Mouse (Mus musculus): ENCODE results near the gene Atp6v0b. TPM values are rescaled to one million over a fixed set of nuclear protein-coding genes. Genes with fewer than 3 reads are reported as not detected.

The Atp6v0b gene
- total RNA-seq, 2 experiments from 2014 or later: 72.2 to 246 TPM

- ATAC-seq (replicated peaks; ENCODE audit: low FRiP score, poor library complexity, severe bottlenecking): no peak
Observed at GRCm38 (mm10) chr4:117878703-117879102, 8.4 kb downstream of the Atp6v0b start.

GRCm38 (mm10) chr4:117878301-117878700, 8.8 kb downstream of the Atp6v0b start:
- ATAC-seq (replicated peaks; ENCODE audit: low FRiP score, poor library complexity, severe bottlenecking): no peak

- ATAC-seq (replicated peaks; ENCODE audit: low FRiP score, poor library complexity, severe bottlenecking): no peak
Observed at GRCm38 (mm10) chr4:117873615-117874014, 13.5 kb downstream of the Atp6v0b start.

- no peak for ATAC-seq (replicated peaks; ENCODE audit: low FRiP score, poor library complexity, severe bottlenecking)
Observed at GRCm38 (mm10) chr4:117872471-117872886, 14.7 kb downstream of the Atp6v0b start, which contains the start of gene Ccdc24. Gene Ccdc24 (minus strand): TSS chr4:117872557.

- no peak for ATAC-seq (replicated peaks; ENCODE audit: low FRiP score, poor library complexity, severe bottlenecking)
Observed at GRCm38 (mm10) chr4:117871787-117872186, 15.3 kb downstream of the Atp6v0b start.

GRCm38 (mm10) chr4:117870437-117870836, 16.7 kb downstream of the Atp6v0b start:
- ATAC-seq (replicated peaks; ENCODE audit: low FRiP score, poor library complexity, severe bottlenecking): peak; percentile 26

- ATAC-seq (replicated peaks; ENCODE audit: low FRiP score, poor library complexity, severe bottlenecking): 0 out of 2 replicates have a peak, but pooled peaks have one; percentile 2
Observed at GRCm38 (mm10) chr4:117869317-117869716, 17.8 kb downstream of the Atp6v0b start.

- 0 out of 2 replicates have a peak, but pooled peaks have one; percentile 27 for ATAC-seq (replicated peaks; ENCODE audit: low FRiP score, poor library complexity, severe bottlenecking)
Observed at GRCm38 (mm10) chr4:117867823-117868222, 19.3 kb downstream of the Atp6v0b start.

- ATAC-seq (replicated peaks; ENCODE audit: low FRiP score, poor library complexity, severe bottlenecking): no peak
Observed at GRCm38 (mm10) chr4:117867000-117867399, 20.1 kb downstream of the Atp6v0b start.

- no peak for ATAC-seq (replicated peaks; ENCODE audit: low FRiP score, poor library complexity, severe bottlenecking)
Observed at GRCm38 (mm10) chr4:117866083-117866482, 21.1 kb downstream of the Atp6v0b start.

GRCm38 (mm10) chr4:117862823-117863222, 24.3 kb downstream of the Atp6v0b start:
- peak; percentile 34 for ATAC-seq (replicated peaks; ENCODE audit: low FRiP score, poor library complexity, severe bottlenecking)

- no peak for ATAC-seq (replicated peaks; ENCODE audit: low FRiP score, poor library complexity, severe bottlenecking)
Observed at GRCm38 (mm10) chr4:117860570-117860969, 26.6 kb downstream of the Atp6v0b start.

GRCm38 (mm10) chr4:117858794-117859193, 28.3 kb downstream of the Atp6v0b start:
- peak; percentile 59 for ATAC-seq (replicated peaks; ENCODE audit: low FRiP score, poor library complexity, severe bottlenecking)

GRCm38 (mm10) chr4:117855146-117855545, 32.0 kb downstream of the Atp6v0b start:
- no peak for ATAC-seq (replicated peaks; ENCODE audit: low FRiP score, poor library complexity, severe bottlenecking)

- ATAC-seq (replicated peaks; ENCODE audit: low FRiP score, poor library complexity, severe bottlenecking): no peak
Observed at GRCm38 (mm10) chr4:117852152-117852868, 34.8 kb downstream of the Atp6v0b start.

GRCm38 (mm10) chr4:117850871-117851270, 36.3 kb downstream of the Atp6v0b start:
- ATAC-seq (replicated peaks; ENCODE audit: low FRiP score, poor library complexity, severe bottlenecking): no peak

- ATAC-seq (replicated peaks; ENCODE audit: low FRiP score, poor library complexity, severe bottlenecking): no peak
Observed at GRCm38 (mm10) chr4:117850176-117850575, 37.0 kb downstream of the Atp6v0b start.

GRCm38 (mm10) chr4:117849506-117849905, 37.6 kb downstream of the Atp6v0b start:
- no peak for ATAC-seq (replicated peaks; ENCODE audit: low FRiP score, poor library complexity, severe bottlenecking)

- ATAC-seq (replicated peaks; ENCODE audit: low FRiP score, poor library complexity, severe bottlenecking): no peak
Observed at GRCm38 (mm10) chr4:117849063-117849462, 38.1 kb downstream of the Atp6v0b start.

GRCm38 (mm10) chr4:117847011-117847410, 40.1 kb downstream of the Atp6v0b start:
- no peak for ATAC-seq (replicated peaks; ENCODE audit: low FRiP score, poor library complexity, severe bottlenecking)

GRCm38 (mm10) chr4:117846261-117846660, 40.9 kb downstream of the Atp6v0b start:
- ATAC-seq (replicated peaks; ENCODE audit: low FRiP score, poor library complexity, severe bottlenecking): no peak

GRCm38 (mm10) chr4:117845316-117845715, 41.8 kb downstream of the Atp6v0b start:
- ATAC-seq (replicated peaks; ENCODE audit: low FRiP score, poor library complexity, severe bottlenecking): no peak
